Comparison of ENCODE assay signal across 1 mouse cellular context in the genomic region with DNA sequence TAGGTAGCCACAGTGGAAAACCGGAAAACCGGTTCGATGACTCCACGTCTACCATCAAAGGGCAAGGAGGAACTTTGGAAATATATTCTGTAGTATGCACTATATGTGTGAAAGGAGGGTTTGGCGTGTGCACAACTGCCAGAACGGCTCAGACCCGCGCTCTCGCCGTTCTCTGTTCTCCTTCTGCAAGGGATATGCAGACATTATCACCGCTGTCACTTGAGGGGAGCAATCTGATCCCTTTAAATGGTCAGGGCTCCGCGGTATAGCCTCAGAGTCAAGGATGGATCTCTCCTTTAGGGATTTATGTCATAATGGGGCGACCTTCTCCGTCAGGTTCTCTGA.
TF ChIP-seq lines count a peak whose summit lies in the region.

No protein-coding gene starts in this region.

TF ChIP-seq in MEL, 35 proteins besides CTCF, POLR2A, EP300 and RAD21:
- peak; percentile 43; the same call in 1 of the 2 replicates for TF ChIP-seq UBTF (IDR thresholded peaks at IDR 0.05; ENCODE audit: borderline replicate concordance, insufficient read depth, low read depth, low read length)
- TF ChIP-seq RCOR1 (IDR thresholded peaks at IDR 0.05; ENCODE audit: low read depth, low read length), result no peak
- no peak for TF ChIP-seq KAT2A (conservative IDR thresholded peaks at IDR 0.05; ENCODE audit: low read depth, low read length)
- no peak for TF ChIP-seq MAFK (IDR thresholded peaks at IDR 0.05; ENCODE audit: borderline replicate concordance, low read depth, low read length)
- no peak for TF ChIP-seq USF2 (IDR thresholded peaks at IDR 0.05; ENCODE audit: borderline replicate concordance in 1 of 2, insufficient read depth in 1 of 2, low read depth in 1 of 2, low read length in 2 of 2)
- TF ChIP-seq NRF1 (IDR thresholded peaks at IDR 0.05; ENCODE audit: insufficient read depth, low read depth, low read length, poor library complexity, severe bottlenecking), result no peak
- TF ChIP-seq ELF1 (IDR thresholded peaks at IDR 0.05; ENCODE audit: low read depth, low read length), result no peak
- TF ChIP-seq SIN3A (IDR thresholded peaks at IDR 0.05; ENCODE audit: low read length), result no peak
- TF ChIP-seq HCFC1 (IDR thresholded peaks at IDR 0.05; ENCODE audit: low read depth, low read length), result no peak
- 0 out of 2 replicates have a peak, but pooled peaks have one; percentile 21 for TF ChIP-seq TBP (IDR thresholded peaks at IDR 0.05; ENCODE audit: low read depth, low read length)
- TF ChIP-seq TCF12 (IDR thresholded peaks at IDR 0.05; ENCODE audit: low read depth, low read length), result no peak
- TF ChIP-seq MAZ (IDR thresholded peaks at IDR 0.05; ENCODE audit: low read depth, low read length), result no peak
